In the genomic region with DNA sequence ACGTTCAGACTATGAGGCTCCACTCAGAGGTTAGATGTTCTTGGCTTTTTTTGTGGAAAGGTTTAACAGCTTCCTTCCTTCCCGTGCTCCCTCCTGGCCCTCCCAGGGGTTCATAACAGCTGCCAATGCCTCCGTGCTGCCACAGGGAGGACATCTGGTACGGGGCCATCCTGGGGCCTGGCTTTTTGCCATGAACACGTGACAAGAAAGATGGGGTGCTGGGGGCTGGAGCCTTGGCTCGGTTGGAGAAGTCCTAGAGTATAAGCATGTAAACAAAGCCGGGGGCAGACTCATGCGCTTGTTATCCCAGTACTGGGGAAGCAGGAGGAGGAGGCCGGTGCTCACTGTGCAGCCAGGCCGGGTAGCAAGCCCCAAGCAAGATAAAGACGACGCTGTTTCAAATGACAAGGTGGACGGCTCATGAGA, we compare ENCODE assay signal across 9 mouse cellular contexts.
A peak's percentile ranks its signal among the peaks of the same experiment; 100 is the strongest.
DNase-seq lines count a peak whose midpoint lies in the region; ATAC-seq lines count a peak whose summit lies in the region.
"Had no signal": no experiment of that assay in that cellular context is flagged by ENCODE, and none has a peak within 500 bp of the region (broad histone marks: within the 10 kb centered on the region; RNA-seq: fewer than 3 reads in every experiment).

No protein-coding gene starts in this region.

- no peak overlapping the region for H3K4me3 ChIP-seq in embryonic facial prominence, embryonic 11.5 days (ENCODE audit: low read depth, low read length)
- no peak overlapping the region for H3K4me3 ChIP-seq in heart, embryonic 13.5 days
- no peak overlapping the region for H3K4me3 ChIP-seq in kidney, embryonic 14.5 days (ENCODE audit: low read length)

- 0 out of 2 replicates have a peak, but pooled peaks have one; percentile 31 for ATAC-seq in embryonic facial prominence, embryonic 11.5 days (replicated peaks; ENCODE audit: insufficient number of reproducible peaks, low FRiP score, low TSS enrichment, low read depth)
- peak; percentile 31; the same call in 1 of the 2 replicates for ATAC-seq in heart, embryonic 13.5 days (ENCODE audit: extremely low read depth, insufficient number of reproducible peaks, low FRiP score, low TSS enrichment)
- ATAC-seq in kidney, embryonic 14.5 days (ENCODE audit: low FRiP score, low TSS enrichment): peak; percentile 45; the same call in 1 of the 2 replicates
- ATAC-seq: Patski had no signal

- H3K27ac ChIP-seq in embryonic facial prominence, embryonic 11.5 days (replicated peaks; ENCODE audit: low read depth, low read length): no peak overlapping the region
- H3K27ac ChIP-seq in heart, embryonic 13.5 days (replicated peaks): peak overlapping the region; percentile 79
- peak overlapping the region; percentile 25; the same call in 1 of the 2 replicates for H3K27ac ChIP-seq in kidney, embryonic 14.5 days (ENCODE audit: low read depth, low read length)

- H3K9me3 ChIP-seq in embryonic facial prominence, embryonic 11.5 days (replicated peaks; ENCODE audit: control insufficient read depth, low read length): no peaks in the 10 kb centered on the region
- H3K9me3 ChIP-seq in heart, embryonic 13.5 days: peaks cover 9% of the 10 kb centered on the region; the same call in 1 of the 2 replicates
- H3K9me3 ChIP-seq in kidney, embryonic 14.5 days (ENCODE audit: control insufficient read depth, low read length): no peaks in the 10 kb centered on the region

- H3K4me2 ChIP-seq in embryonic facial prominence, embryonic 11.5 days (ENCODE audit: low read depth, low read length): no peak overlapping the region
- H3K4me2 ChIP-seq in heart, embryonic 13.5 days: peak overlapping the region; percentile 35; the same call in 1 of the 2 replicates
- no peak overlapping the region for H3K4me2 ChIP-seq in kidney, embryonic 14.5 days (replicated peaks; ENCODE audit: low read depth, low read length)

- H3K9ac ChIP-seq in embryonic facial prominence, embryonic 11.5 days (replicated peaks; ENCODE audit: low read length): no peak overlapping the region
- no peak overlapping the region for H3K9ac ChIP-seq in heart, embryonic 13.5 days
- no peak overlapping the region for H3K9ac ChIP-seq in kidney, embryonic 14.5 days (ENCODE audit: low read depth, low read length)

- peak; percentile 54 to 58 for DNase-seq in right cerebral cortex, postnatal 10 days (ENCODE audit: low spot score in 2 of 2)
- no peak for DNase-seq in right cerebral cortex, postnatal 36 days (ENCODE audit: low spot score in 2 of 2)
- DNase-seq in embryonic facial prominence, embryonic 11.5 days (ENCODE audit: low spot score): peak; percentile 43
- peak; percentile 84 for DNase-seq in lung, postnatal 25 days (ENCODE audit: low spot score)
- peak; percentile 67 for DNase-seq in ovary, postnatal 36 days (ENCODE audit: low spot score)
- DNase-seq in thymus, postnatal 25 days: no peak

- no peaks in the 10 kb centered on the region for H3K27me3 ChIP-seq in embryonic facial prominence, embryonic 11.5 days (ENCODE audit: control insufficient read depth, insufficient read depth, low read length)
- H3K27me3 ChIP-seq in heart, embryonic 13.5 days (replicated peaks): no peaks in the 10 kb centered on the region
- H3K27me3 ChIP-seq in kidney, embryonic 14.5 days (ENCODE audit: control insufficient read depth, insufficient read depth, low read length): no peaks in the 10 kb centered on the region
- H3K27me3 ChIP-seq: Patski had no signal

- H3K4me1 ChIP-seq in embryonic facial prominence, embryonic 11.5 days (ENCODE audit: control insufficient read depth, insufficient read depth, low read length): peaks cover under 1% of the 10 kb centered on the region; the same call in 1 of the 2 replicates
- H3K4me1 ChIP-seq in heart, embryonic 13.5 days: peaks cover 40% of the 10 kb centered on the region
- peaks cover 22% of the 10 kb centered on the region; the same call in 1 of the 2 replicates for H3K4me1 ChIP-seq in kidney, embryonic 14.5 days (ENCODE audit: control insufficient read depth, insufficient read depth, low read length)

- H3K36me3 ChIP-seq in embryonic facial prominence, embryonic 11.5 days (replicated peaks; ENCODE audit: control insufficient read depth, insufficient read depth, low read depth, low read length): no peaks in the 10 kb centered on the region
- no peaks in the 10 kb centered on the region for H3K36me3 ChIP-seq in heart, embryonic 13.5 days
- H3K36me3 ChIP-seq in kidney, embryonic 14.5 days (ENCODE audit: control insufficient read depth, insufficient read depth, low read length): no peaks in the 10 kb centered on the region

- 47% methylated on average over 13 of the region's 13 CpGs for WGBS in embryonic facial prominence, embryonic 11.5 days
- WGBS in heart, embryonic 13.5 days: 23% methylated on average over 13 of the region's 13 CpGs
- WGBS in kidney, embryonic 14.5 days: 33% methylated on average over 13 of the region's 13 CpGs

Comparison
In these comparisons a context has a peak if more than half of its experiments do, and no peak if none do; other contexts are left out.
1. DNase-seq: peak in right cerebral cortex, postnatal 10 days (2 of 2), embryonic facial prominence, embryonic 11.5 days (single experiment), lung, postnatal 25 days (single experiment) and ovary, postnatal 36 days (single experiment); none in right cerebral cortex, postnatal 36 days (0 of 2) and thymus, postnatal 25 days (single experiment).
2. Peak in every context shown above with its lines, with median percentiles within 50 percentile points of each other: ATAC-seq.